Mouse (Mus musculus) forebrain, embryonic 12.5 days (tissue): ENCODE measurements around the gene Gclc. TPM values are rescaled to one million over a fixed set of nuclear protein-coding genes. Genes with fewer than 3 reads are reported as not detected.
"Not testable (repeated sequence)": the region's sequence is repeated elsewhere in the genome, so short reads cannot be mapped to it uniquely, and the experiment has no call there.

Experiments
- ATAC-seq: fragments of 200-750 bp; cut with Nextera tagmentation; 2 replicates; pipeline ENCODE4 v1.8.0; 2017; ENCODE audit warnings: moderate TSS enrichment; ENCODE audit not compliant: low FRiP score
- H3K27ac ChIP-seq: fragments of 300-500 bp; sonication (generic); 2 replicates; pipeline ENCODE4 v1.5.1; 2016; ENCODE audit warnings: mild to moderate bottlenecking
- H3K27me3 ChIP-seq: fragments of 300-500 bp; sonication (generic); 2 replicates; pipeline ENCODE4 v1.6.1; 2016; ENCODE audit warnings: mild to moderate bottlenecking
- H3K36me3 ChIP-seq: fragments of 300-500 bp; sonication (generic); replicated peaks from 2 replicates; pipeline ENCODE4 v1.6.1; 2016; ENCODE audit warnings: mild to moderate bottlenecking
- H3K4me1 ChIP-seq: fragments of 300-500 bp; sonication (generic); 2 replicates; pipeline ENCODE4 v1.6.1; 2016
- H3K4me2 ChIP-seq: fragments of 300-500 bp; sonication (generic); 2 replicates; pipeline ENCODE4 v1.6.1; 2016; ENCODE audit warnings: mild to moderate bottlenecking, moderate library complexity
- H3K4me3 ChIP-seq: fragments of 300-500 bp; sonication (generic); replicated peaks from 2 replicates; pipeline ENCODE4 v1.5.1; 2016; ENCODE audit warnings: mild to moderate bottlenecking
- H3K9ac ChIP-seq: fragments of 300-500 bp; sonication (generic); 2 replicates; pipeline ENCODE4 v1.6.1; 2016; ENCODE audit warnings: mild to moderate bottlenecking
- H3K9me3 ChIP-seq: fragments of 300-500 bp; sonication (generic); 2 replicates; pipeline ENCODE4 v1.6.1; 2016
- WGBS: fragments of 180-500 bp; shearing (Covaris S2); methylation state at CpG from one replicate; pipeline ENCODE4 v1.1.7; 2016; 5-methylcytosine and 5-hydroxymethylcytosine counted together
- polyA plus RNA-seq: library from polyadenylated mRNA; unstranded; fragments of >200 nt; fragmentation: Nextera tagmentation; extraction: Ambion mirVana; gene quantifications from 2 replicates; pipeline ENCODE4 v1.2.1, GENCODE M21; 2016

Gene Gclc
- polyA plus RNA-seq, 1 experiment from 2014 or later: 23.5 TPM

DNA sequence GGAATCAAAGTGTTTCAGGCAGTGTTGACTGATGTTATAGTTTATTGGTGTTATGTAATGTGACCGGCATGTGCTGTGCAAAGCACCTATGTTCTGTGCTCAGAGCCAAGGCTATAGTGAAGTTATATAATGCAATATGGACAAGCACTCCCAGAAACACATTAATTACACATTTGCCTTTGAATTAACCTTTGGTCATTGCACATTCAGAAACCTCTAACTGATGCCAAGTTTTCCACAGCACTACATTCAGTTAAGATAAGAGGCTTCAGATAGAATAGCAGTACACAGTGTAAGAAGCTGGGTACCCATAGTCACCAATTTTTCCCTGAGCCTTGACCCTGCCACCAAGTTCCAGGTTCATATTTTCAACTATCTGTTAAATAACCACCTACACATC is 32.0 kb upstream of the Gclc start:
- Histone ChIP-seq H3K4me3 (no peak overlapping the region), H3K27ac (no peak overlapping the region)
- ATAC-seq: no peak

DNA sequence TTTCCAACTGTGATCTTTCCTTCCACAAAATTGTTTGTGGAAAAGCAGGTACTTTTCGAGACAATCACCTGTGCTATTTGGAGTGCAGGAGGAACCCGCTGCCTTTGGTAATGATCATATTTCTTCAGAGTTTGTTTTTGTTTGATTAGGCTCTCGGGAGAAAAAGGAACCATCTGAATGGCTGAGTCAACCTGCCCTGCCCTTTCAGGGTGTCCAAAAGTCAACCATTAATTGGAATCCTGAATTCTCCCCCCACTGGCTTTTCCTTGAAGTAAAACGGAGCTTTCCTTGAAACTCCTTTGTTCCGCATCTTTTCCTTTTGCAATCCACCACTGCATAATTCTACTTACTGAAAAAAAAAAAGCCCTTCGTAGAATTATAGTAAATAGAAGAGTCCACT is 30.1 kb upstream of the Gclc start:
- H3K27me3 ChIP-seq: no peaks in the 10 kb centered on the region
- no peak for ATAC-seq
- H3K4me3 ChIP-seq: no peak overlapping the region
- WGBS: 76% methylated on average over 6 of the region's 6 CpGs
- no peak overlapping the region for H3K9ac ChIP-seq
- no peak overlapping the region for H3K27ac ChIP-seq
- H3K4me2 ChIP-seq: no peak overlapping the region
- no peaks in the 10 kb centered on the region for H3K9me3 ChIP-seq
- no peaks in the 10 kb centered on the region for H3K4me1 ChIP-seq
- H3K36me3 ChIP-seq: no peaks in the 10 kb centered on the region

More for the DNA sequence above, 32.0 kb upstream of the Gclc start:
- no peak overlapping the region for H3K4me2 ChIP-seq
- H3K4me1 ChIP-seq: no peaks in the 10 kb centered on the region
- H3K36me3 ChIP-seq: no peaks in the 10 kb centered on the region
- no peak overlapping the region for H3K9ac ChIP-seq
- H3K27me3 ChIP-seq: no peaks in the 10 kb centered on the region
- H3K9me3 ChIP-seq: no peaks in the 10 kb centered on the region
- 90% methylated on average over 1 of the region's 1 CpGs for WGBS

DNA sequence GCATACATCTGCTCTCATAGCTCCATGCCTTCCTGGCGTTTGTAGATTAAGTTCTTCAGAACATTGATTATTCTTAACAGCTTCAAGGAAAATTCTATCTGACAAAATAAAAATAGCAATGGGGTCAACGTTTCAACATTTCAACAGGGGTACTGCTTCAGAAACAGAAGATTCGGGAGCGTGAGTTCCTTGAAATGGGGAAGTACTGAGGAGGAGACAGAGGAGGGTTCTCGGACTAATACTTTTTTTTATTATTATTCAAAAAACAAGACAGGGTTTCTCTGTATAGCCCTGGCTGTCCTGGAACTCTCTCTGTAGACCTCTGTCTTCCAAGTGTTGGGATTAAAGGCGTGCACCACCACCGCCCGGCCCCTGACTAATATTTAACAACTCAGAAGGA is 28.9 kb upstream of the Gclc start:
- ATAC-seq: no peak
- no peak overlapping the region for H3K4me3 ChIP-seq
- no peak overlapping the region for H3K4me2 ChIP-seq
- no peaks in the 10 kb centered on the region; the same call in 1 of the 2 replicates for H3K4me1 ChIP-seq
- H3K9me3 ChIP-seq: no peaks in the 10 kb centered on the region
- no peaks in the 10 kb centered on the region for H3K36me3 ChIP-seq
- H3K27me3 ChIP-seq: no peaks in the 10 kb centered on the region
- H3K27ac ChIP-seq: no peak overlapping the region
- WGBS: 92% methylated on average over 8 of the region's 8 CpGs
- H3K9ac ChIP-seq: no peak overlapping the region

DNA sequence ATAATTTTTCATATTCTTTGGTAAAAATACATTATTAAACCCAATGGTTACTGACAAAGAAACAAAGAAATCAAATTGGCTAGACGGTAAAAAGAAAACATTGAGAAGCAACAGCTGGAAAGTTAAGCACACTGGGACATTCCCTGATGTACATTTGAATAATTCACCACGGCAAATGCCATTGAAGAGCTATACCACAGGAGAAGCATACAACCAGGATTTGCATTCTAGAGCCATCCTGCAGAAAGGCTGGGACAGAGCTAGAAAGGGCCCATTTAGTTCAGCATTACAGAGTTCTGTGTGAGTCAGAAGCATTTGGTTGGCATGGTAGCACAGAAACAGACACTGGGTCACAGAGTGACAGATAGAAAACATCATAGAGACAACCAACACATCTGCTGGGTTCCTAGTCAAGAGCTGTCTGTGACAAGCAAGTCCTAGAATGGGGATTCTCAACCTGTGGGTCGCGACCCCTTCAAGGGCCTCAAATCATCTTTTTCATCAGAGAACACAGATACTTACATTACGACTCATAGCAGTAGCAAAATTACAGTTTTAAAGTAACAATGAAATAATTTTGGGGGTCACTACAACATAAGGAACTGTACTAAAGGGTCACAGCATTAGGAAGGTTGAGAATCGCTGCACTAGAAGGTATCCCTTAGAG is 28.2 kb upstream of the Gclc start:
- WGBS: 87% methylated on average over 6 of the region's 6 CpGs
- Histone ChIP-seq H3K4me1 (no peaks in the 10 kb centered on the region; the same call in 1 of the 2 replicates), H3K4me2 (no peak overlapping the region), H3K9ac (no peak overlapping the region), H3K36me3 (no peaks in the 10 kb centered on the region), H3K27ac (no peak overlapping the region), H3K27me3 (no peaks in the 10 kb centered on the region), H3K4me3 (no peak overlapping the region), H3K9me3 (no peaks in the 10 kb centered on the region)
- no peak for ATAC-seq

DNA sequence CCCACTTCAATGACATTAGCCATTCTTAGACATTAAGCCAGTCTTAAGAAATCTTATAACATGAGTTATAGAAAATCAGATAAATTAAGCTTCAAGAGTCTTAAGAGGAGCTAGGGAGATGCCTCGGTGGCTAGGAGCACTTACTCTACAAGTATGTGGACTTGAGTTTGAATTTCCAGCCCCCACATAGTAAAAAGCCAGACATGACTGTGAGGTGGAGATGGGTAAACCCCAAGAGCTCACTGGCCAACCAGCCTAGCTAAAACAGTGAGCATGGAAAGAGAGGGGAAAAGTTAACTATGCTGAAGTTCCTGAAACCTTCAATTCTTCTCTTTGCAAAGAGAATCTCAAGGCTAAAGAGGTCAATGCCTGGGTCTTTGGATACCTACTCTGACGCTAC is 27.3 kb upstream of the Gclc start:
- Histone ChIP-seq H3K36me3 (no peaks in the 10 kb centered on the region), H3K9me3 (no peaks in the 10 kb centered on the region), H3K4me2 (no peak overlapping the region), H3K9ac (no peak overlapping the region), H3K4me1 (no peaks in the 10 kb centered on the region; the same call in 1 of the 2 replicates), H3K27ac (no peak overlapping the region), H3K4me3 (no peak overlapping the region), H3K27me3 (no peaks in the 10 kb centered on the region)
- ATAC-seq: no peak
- 91% methylated on average over 2 of the region's 2 CpGs for WGBS

DNA sequence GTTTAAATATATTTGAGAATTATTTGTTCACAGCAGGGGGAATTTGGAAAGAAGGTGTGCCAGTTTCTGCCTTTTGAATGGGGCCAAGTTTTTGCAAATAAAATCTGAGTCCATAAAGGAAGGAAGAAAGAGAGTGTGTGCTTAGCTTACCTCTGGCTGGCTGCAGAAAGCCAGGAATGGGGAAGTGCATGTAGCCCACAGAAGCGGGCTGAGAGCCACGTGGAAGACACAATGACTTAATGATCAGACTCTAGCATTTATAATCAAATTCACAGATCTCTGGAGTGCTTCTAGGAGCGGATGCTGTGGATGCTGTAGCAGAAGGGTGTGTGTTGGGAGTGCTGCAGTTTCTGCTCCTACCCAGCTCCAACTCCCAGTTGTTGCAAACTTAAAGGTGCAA is 22.3 kb upstream of the Gclc start:
- ATAC-seq: no peak
- 63% methylated on average over 3 of the region's 3 CpGs for WGBS

DNA sequence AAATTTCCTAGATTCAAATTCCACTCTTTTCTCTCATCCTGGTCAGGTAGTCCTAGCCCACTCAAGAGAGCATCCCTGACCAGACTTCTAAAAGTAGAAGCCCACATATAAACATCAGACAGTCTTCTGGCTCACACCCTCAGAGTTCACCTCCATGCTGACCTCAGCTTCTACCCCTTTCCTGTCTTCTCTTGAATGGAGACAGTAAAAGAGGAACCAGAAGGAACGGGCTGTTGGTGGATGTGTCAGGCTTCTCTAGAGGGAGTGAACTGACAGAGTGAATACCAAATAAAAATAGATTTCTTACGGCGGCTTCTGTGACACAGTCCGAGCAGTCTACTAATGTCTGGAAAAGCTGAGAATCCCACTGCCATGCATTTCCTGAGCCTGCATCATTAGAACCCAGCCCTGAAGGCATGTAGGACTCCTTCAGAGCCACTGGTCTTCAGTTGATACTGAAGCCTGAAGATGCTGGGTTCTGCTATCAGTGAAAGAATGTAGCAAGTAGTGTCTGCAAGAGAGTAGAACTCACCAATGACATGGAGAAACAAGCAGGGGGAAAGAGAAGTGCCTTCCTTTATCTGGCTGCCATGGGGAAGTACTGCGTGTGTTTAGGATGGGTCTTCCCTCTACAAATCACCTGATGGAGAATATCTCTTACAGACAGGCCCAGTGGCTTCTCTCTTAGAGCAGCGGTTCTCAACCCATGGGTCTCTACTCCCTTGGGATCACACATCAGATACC is 16.9 kb upstream of the Gclc start:
- Histone ChIP-seq H3K9me3 (no peaks in the 10 kb centered on the region), H3K27ac (no peak overlapping the region), H3K4me2 (no peak overlapping the region), H3K9ac (no peak overlapping the region), H3K36me3 (no peaks in the 10 kb centered on the region), H3K27me3 (no peaks in the 10 kb centered on the region), H3K4me1 (no peaks in the 10 kb centered on the region), H3K4me3 (no peak overlapping the region)
- 90% methylated on average over 6 of the region's 6 CpGs for WGBS
- ATAC-seq: no peak

More for the DNA sequence above, 22.3 kb upstream of the Gclc start:
- Histone ChIP-seq H3K4me1 (no peaks in the 10 kb centered on the region; the same call in 1 of the 2 replicates), H3K36me3 (no peaks in the 10 kb centered on the region), H3K4me3 (no peak overlapping the region), H3K27me3 (no peaks in the 10 kb centered on the region), H3K27ac (no peak overlapping the region), H3K4me2 (no peak overlapping the region), H3K9ac (no peak overlapping the region), H3K9me3 (no peaks in the 10 kb centered on the region)

DNA sequence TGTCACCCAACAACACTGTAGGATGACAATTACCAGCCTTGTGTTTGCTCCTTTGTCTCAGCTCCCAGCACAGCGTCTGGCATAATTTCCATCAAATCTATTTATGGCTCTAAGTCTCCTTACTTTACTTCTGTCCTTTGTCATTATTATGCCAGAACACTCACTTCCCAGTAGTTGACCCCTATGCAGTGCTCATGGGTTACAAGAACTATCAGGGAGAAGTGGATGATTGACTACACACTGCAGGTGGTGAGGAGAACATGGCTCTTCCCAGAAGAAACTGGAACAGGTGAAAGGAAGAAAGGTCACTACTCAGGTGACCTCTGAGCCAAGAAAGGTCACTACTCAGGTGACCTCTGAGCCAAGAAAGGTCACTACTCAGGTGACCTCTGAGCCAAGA is 12.9 kb upstream of the Gclc start:
- Histone ChIP-seq H3K9me3 (no peaks in the 10 kb centered on the region), H3K4me1 (no peaks in the 10 kb centered on the region), H3K27me3 (no peaks in the 10 kb centered on the region), H3K9ac (no peak overlapping the region), H3K27ac (no peak overlapping the region), H3K4me3 (no peak overlapping the region), H3K4me2 (no peak overlapping the region), H3K36me3 (no peaks in the 10 kb centered on the region)
- no peak for ATAC-seq
- 83% methylated on average over 1 of the region's 1 CpGs for WGBS

DNA sequence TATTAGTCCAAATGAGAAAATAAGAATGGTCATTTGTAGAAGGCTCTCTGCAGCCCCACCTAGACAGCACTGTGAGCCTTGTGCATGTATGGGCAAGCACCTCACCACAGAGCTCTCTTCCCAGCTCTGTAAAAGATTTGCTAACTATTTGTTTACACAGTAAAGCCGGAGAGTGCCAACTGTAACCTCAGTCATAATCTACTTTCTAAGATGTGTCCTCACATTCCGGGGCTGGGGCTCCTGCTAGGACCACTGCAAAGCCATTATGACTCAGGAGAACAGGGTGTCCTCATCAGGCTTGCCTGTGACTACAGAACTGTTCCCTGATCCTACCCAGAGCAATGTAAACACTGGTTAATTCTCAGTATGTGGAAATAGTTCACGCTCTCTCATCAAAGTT is 9.5 kb upstream of the Gclc start:
- WGBS: 75% methylated on average over 3 of the region's 3 CpGs
- no peak overlapping the region for H3K4me2 ChIP-seq
- no peaks in the 10 kb centered on the region for H3K27me3 ChIP-seq

DNA sequence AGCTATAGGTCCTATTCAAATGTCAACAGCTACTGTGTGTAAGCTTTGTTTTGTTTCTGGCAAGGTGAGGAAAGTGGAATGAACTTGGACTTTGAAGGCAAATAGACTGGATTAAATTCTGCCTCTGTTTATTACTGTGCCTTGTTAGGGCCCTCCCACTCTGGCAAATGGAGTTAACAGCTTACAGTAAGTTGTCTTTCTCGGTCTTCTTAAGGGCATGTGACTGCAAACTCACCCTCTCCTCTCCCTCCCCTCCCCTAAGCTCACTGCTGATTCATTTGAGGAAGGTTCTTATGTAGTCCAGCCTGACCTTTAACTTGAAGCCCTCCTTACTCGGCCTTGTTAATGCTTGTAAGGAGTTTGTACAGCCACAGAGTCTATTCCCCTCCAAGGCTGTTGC is 8.0 kb upstream of the Gclc start:
- WGBS: 63% methylated on average over 2 of the region's 2 CpGs

More for the DNA sequence above, 9.5 kb upstream of the Gclc start:
- Histone ChIP-seq H3K36me3 (no peaks in the 10 kb centered on the region), H3K9ac (no peak overlapping the region), H3K4me1 (peaks cover 2% of the 10 kb centered on the region; the same call in 1 of the 2 replicates), H3K4me3 (no peak overlapping the region), H3K27ac (no peak overlapping the region), H3K9me3 (no peaks in the 10 kb centered on the region)
- no peak for ATAC-seq

DNA sequence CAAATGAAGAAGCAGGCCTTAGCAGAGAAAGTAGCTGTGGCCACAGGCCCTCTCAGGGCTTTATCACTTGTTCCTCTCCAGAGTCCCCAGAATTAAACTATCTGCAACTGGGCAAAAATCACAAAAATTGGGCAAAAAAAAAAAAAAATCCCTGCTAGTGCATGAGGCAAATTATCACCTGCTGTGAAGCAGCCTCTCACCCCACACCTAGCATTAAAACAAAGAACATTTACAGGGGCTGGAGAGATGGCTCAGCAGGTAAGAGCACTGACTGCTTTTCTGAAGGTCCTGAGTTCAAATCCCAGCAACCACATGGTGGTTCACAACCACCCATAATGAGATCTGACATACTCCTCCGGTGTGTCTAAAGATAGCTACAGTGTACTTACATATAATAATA is 6.0 kb upstream of the Gclc start:
- not testable (repeated sequence) for ATAC-seq, H3K27me3 ChIP-seq, H3K27ac ChIP-seq, H3K9me3 ChIP-seq, H3K4me2 ChIP-seq, H3K36me3 ChIP-seq, H3K4me3 ChIP-seq, H3K9ac ChIP-seq
- 94% methylated on average over 1 of the region's 1 CpGs for WGBS
- H3K4me1 ChIP-seq: peaks cover 11% of the 10 kb centered on the region

More for the DNA sequence above, 8.0 kb upstream of the Gclc start:
- Histone ChIP-seq H3K9me3 (no peaks in the 10 kb centered on the region), H3K27me3 (no peaks in the 10 kb centered on the region), H3K4me1 (peaks cover 9% of the 10 kb centered on the region), H3K4me2 (no peak overlapping the region), H3K36me3 (no peaks in the 10 kb centered on the region), H3K9ac (no peak overlapping the region), H3K27ac (no peak overlapping the region), H3K4me3 (no peak overlapping the region)
- ATAC-seq: no peak

DNA sequence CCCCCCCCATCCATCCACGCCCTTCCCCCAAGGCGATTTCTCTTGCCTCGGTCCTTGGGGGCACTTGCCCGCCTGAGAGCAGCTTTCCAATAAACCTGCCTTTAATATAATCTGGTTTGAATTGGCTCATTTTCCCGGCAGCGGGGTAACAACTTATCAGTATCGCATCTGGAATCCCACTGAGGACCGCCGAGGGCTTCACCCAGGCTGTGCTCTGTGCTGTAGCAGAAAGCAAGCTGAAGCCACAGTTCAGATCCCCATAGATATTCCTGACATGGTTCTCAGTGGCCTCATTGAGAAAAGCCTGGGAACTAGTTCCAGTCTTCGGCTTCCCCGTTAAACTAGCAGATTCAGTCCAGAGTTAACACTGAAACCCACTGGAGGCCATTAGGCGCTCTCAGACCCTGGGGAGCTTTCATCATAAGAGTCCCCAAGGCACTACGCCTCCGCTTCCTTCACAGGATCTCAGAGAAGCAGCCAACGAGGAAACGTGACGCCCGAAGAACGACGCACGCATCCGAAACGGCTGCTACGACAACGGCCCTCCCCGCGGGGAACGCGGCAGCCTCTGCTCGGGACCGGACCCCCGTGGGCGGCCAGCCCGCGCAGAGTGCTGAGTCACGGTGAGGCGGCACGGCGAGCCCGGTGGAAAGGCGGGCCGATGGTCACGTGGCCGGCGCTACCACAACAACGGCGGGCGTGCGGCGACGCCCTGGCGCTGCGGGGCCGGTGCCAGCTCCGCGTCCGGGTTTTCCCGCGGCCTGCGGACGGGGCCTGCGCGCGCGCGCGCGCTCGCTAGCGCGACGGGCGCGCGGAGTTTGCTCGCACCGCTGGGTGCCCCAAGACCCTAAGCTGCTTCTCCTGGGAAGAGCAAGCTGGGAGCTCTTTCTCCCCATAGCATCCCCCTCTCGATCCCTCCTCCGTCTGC is 3.9 kb upstream of the Gclc start:
- under 1% methylated on average over 71 of the region's 79 CpGs for WGBS
- Histone ChIP-seq H3K9me3 (no peaks in the 10 kb centered on the region), H3K27me3 (no peaks in the 10 kb centered on the region; the same call in 1 of the 2 replicates), H3K27ac (peak overlapping the region; percentile 84), H3K36me3 (no peaks in the 10 kb centered on the region), H3K4me1 (peaks cover 14% of the 10 kb centered on the region), H3K4me3 (peak overlapping the region; percentile 59), H3K4me2 (peak overlapping the region; percentile 69), H3K9ac (peak overlapping the region; percentile 66)
- ATAC-seq: peak; percentile 90
